Mouse (Mus musculus) left cerebral cortex, postnatal 14 days (tissue): Measurements from ENCODE around the gene Utp6. TPM values are rescaled to one million over a fixed set of nuclear protein-coding genes. Genes with fewer than 3 reads are reported as not detected.
A peak's percentile ranks its signal among the peaks of the same experiment; 100 is the strongest.

ENCODE experiments used
- DNase-seq, 2 experiments: peaks; one replicate each; pipeline ENCODE4 v3.0.0; 2021 to 2022; ENCODE audit warnings: low spot score in 2 of 2, mixed read lengths in 1 of 2
- intact Hi-C: fragments of 180-260 bp; cut with DNase I; formaldehyde crosslinking; loops from one replicate; pipeline ENCODE4 v1.15.1; 2025
- total RNA-seq, 2 experiments: library from RNA; stranded (reverse); gene quantifications; 2 replicates each; pipeline ENCODE4 v1.2.3; 2021

Utp6 gene
- total RNA-seq, 2 experiments from 2014 or later, result 26.3 to 26.9 TPM

GRCm38 (mm10) chr11:79963212-79963974, 1.2 kb upstream of the Utp6 start:
- intact Hi-C loops, result no loop called here
- no peak for DNase-seq

GRCm38 (mm10) chr11:79962877-79963183, 640 bp upstream of the Utp6 start:
- intact Hi-C loops, result no loop called here
- no peak for DNase-seq

GRCm38 (mm10) chr11:79961346-79962124, 655 bp downstream of the Utp6 start:
- DNase-seq, result no peak
- intact Hi-C loops, result no loop called here

- intact Hi-C loops, result no loop called here
- DNase-seq, result no peak
Measured at GRCm38 (mm10) chr11:79947265-79947664, 14.9 kb downstream of the Utp6 start.

GRCm38 (mm10) chr11:79943601-79944000, 18.6 kb downstream of the Utp6 start:
- intact Hi-C loops, result no loop called here
- no peak for DNase-seq

- intact Hi-C loops, result no loop called here
- DNase-seq, result no peak
Measured at GRCm38 (mm10) chr11:79943136-79943535, 19.1 kb downstream of the Utp6 start.

- no peak for DNase-seq
- intact Hi-C loops, result no loop called here
Measured at GRCm38 (mm10) chr11:79935766-79936165, 26.4 kb downstream of the Utp6 start.

GRCm38 (mm10) chr11:79922766-79923165, 39.4 kb downstream of the Utp6 start:
- intact Hi-C loops, result loop anchor here (5.0 kb wide), 1 partner anchor 340 kb away; no protein-coding TSS in a partner anchor
- DNase-seq, result no peak

- no peak for DNase-seq
- intact Hi-C loops, result loop anchor here (5.0 kb wide), 1 partner anchor 340 kb away; no protein-coding TSS in a partner anchor
Measured at GRCm38 (mm10) chr11:79922157-79922556, 40.0 kb downstream of the Utp6 start.

- no peak for DNase-seq
Measured at GRCm38 (mm10) chr11:79920505-79921025, 41.6 kb downstream of the Utp6 start.

GRCm38 (mm10) chr11:79919685-79920504, 42.3 kb downstream of the Utp6 start:
- intact Hi-C loops, result loop anchor here (1.0 to 5.0 kb wide), 3 partner anchors 209 to 338 kb away; no protein-coding TSS in a partner anchor
- peak; percentile 80 to 91 for DNase-seq

More at GRCm38 (mm10) chr11:79920505-79921025, 41.6 kb downstream of the Utp6 start:
- intact Hi-C loops, result loop anchor here (2.0 to 5.0 kb wide), 2 partner anchors 218 to 338 kb away; no protein-coding TSS in a partner anchor

GRCm38 (mm10) chr11:79915696-79916349, 46.4 kb downstream of the Utp6 start:
- intact Hi-C loops, result no loop called here
- DNase-seq, result peak in 1 of 2 experiments; percentile 57

- intact Hi-C loops, result no loop called here
- DNase-seq, result peak; percentile 43 to 56
Measured at GRCm38 (mm10) chr11:79908600-79909483, 53.3 kb downstream of the Utp6 start.

GRCm38 (mm10) chr11:79906920-79907319, 55.3 kb downstream of the Utp6 start:
- intact Hi-C loops, result no loop called here

GRCm38 (mm10) chr11:79902881-79903481, 59.2 kb downstream of the Utp6 start:
- intact Hi-C loops, result no loop called here

More at GRCm38 (mm10) chr11:79906920-79907319, 55.3 kb downstream of the Utp6 start:
- DNase-seq, result no peak

GRCm38 (mm10) chr11:79901146-79901545, 61.0 kb downstream of the Utp6 start:
- intact Hi-C loops, result no loop called here
- DNase-seq, result no peak

More at GRCm38 (mm10) chr11:79902881-79903481, 59.2 kb downstream of the Utp6 start:
- no peak for DNase-seq

GRCm38 (mm10) chr11:79892259-79892658, 69.9 kb downstream of the Utp6 start:
- intact Hi-C loops, result no loop called here
- peak; percentile 59 to 74 for DNase-seq
